Mouse (Mus musculus): ENCODE measurements around the gene Nell2. TPM values are rescaled to one million over a fixed set of nuclear protein-coding genes. Genes with fewer than 3 reads are reported as not detected.

The Nell2 gene
- polyA plus RNA-seq (2015; fragmentation: Nextera tagmentation; extraction: Ambion mirVana) = 0.07 and 0.18 TPM in 2 replicates

DNA sequence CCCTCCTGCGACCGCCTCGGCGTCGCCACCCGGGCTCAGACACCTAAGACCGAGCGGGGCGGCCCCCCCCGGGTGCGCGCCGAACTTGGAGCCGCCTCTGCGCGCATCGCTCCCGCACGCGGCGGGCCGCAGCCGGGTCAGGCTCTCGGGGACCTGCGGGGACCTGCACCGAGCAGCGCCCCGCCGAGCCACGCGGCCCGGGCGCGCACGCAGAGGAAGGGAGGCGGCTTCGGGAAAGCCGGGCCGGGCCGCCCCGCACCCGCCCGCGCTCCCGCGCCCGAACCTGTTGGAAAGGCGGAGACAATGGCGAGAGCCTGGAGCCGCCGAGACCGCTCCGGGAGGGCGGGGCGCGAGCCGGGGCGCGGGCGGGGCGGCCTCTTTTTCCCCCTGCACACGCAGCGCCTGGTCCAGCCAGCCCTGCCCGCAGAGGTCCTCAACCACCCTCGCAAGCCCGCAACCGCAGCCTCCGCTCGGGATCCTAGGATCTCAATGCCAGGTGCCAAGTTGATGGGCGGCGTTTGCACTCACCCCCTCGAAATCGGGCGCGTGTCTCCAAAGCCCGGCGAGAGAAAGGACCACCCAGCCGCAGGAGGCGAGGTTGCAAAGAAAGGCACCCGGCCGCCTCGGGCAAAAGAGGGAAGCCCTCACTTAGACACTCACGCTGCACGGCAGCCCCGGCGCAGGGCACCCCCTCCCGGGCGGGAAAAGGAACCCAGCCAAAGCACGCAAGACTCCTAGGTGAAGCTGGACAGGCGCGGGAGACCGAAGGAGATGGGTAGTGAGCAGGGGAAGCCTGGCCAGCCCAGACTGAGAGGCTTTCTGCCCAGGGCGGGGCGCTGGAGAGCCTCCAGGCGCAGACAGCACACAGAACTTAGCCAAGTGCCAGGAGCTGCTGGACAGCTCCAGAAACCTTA lies at the start of gene Nell2:
Nell2 (minus strand) TSS at position 612 of the 914 bp plus-strand sequence.
- Histone ChIP-seq H3K27ac (ENCODE audit: low read depth) (no peak within 1 kb of the TSS), H3K36me3 (replicated peaks; ENCODE audit: insufficient read depth, low read length) (no peaks in the 10 kb centered on the region), H3K4me1 (ENCODE audit: insufficient read depth) (no peaks in the 10 kb centered on the region), H3K9ac (replicated peaks) (no peak within 1 kb of the TSS), H3K9me3 (ENCODE audit: low read length) (no peaks in the 10 kb centered on the region), H3K4me2 (ENCODE audit: low read depth, low read length) (peak within 1 kb of the TSS; percentile 50), H3K27me3 (ENCODE audit: insufficient read depth, low read length) (peaks cover 27% of the 10 kb centered on the region), H3K4me3 (ENCODE audit: low read depth, low read length) (peak within 1 kb of the TSS; percentile 21)
- TF ChIP-seq CTCF (IDR thresholded peaks at IDR 0.05; ENCODE audit: low read depth) (no peak), EP300 (IDR thresholded peaks at IDR 0.05; ENCODE audit: low read depth) (no peak)
- WGBS (ENCODE audit: insufficient replicate concordance) = under 1% methylated on average over 74 of the region's 95 CpGs
- ATAC-seq (no peak), DNase-seq (no peak)

DNA sequence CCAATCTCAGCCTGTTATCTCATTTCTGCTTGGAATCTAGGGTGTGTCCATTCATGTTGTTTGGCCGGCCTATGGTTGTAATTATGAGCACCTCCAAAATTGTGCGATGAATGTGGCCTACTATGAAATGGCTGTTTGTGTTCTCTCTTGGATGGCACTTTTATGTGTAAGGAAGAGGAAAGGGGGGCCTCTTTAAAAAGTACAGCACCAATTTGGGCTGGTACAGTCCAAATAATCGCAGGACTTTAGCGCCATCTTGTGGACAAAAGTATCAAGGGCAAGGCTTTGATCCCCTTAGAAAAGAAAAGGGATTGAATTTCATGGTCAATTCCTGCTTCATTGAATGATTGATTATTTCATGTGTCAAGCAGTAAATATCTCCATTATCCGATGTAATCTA lies 46.3 kb upstream of the Nell2 start:
- peak; percentile 31 for DNase-seq
- Histone ChIP-seq H3K4me2 (ENCODE audit: low read depth, low read length) (no peak overlapping the region), H3K9ac (replicated peaks) (no peak overlapping the region)

GRCm38 (mm10) chr15:95569606-95570005 lies 41.2 kb upstream of the Nell2 start:
- Histone ChIP-seq H3K4me3 (ENCODE audit: low read depth, low read length) (no peak overlapping the region), H3K27ac (ENCODE audit: low read depth) (no peak overlapping the region), H3K4me2 (ENCODE audit: low read depth, low read length) (no peak overlapping the region), H3K27me3 (ENCODE audit: insufficient read depth, low read length) (no peaks in the 10 kb centered on the region), H3K4me1 (ENCODE audit: insufficient read depth) (no peaks in the 10 kb centered on the region), H3K36me3 (replicated peaks; ENCODE audit: insufficient read depth, low read length) (no peaks in the 10 kb centered on the region), H3K9me3 (ENCODE audit: low read length) (no peaks in the 10 kb centered on the region), H3K9ac (replicated peaks) (no peak overlapping the region)
- DNase-seq (no peak), ATAC-seq (no peak)
- TF ChIP-seq CTCF (IDR thresholded peaks at IDR 0.05; ENCODE audit: low read depth) (no peak), EP300 (IDR thresholded peaks at IDR 0.05; ENCODE audit: low read depth) (no peak)
- WGBS (ENCODE audit: insufficient replicate concordance) = 69% methylated on average over 6 of the region's 6 CpGs

More for the DNA sequence above, 46.3 kb upstream of the Nell2 start:
- H3K27me3 ChIP-seq (ENCODE audit: insufficient read depth, low read length) = no peaks in the 10 kb centered on the region
- peak; percentile 79 for TF ChIP-seq CTCF (IDR thresholded peaks at IDR 0.05; ENCODE audit: low read depth)
- no peak for TF ChIP-seq EP300 (IDR thresholded peaks at IDR 0.05; ENCODE audit: low read depth)
- 17% methylated on average over 5 of the region's 5 CpGs for WGBS (ENCODE audit: insufficient replicate concordance)
- no peaks in the 10 kb centered on the region for H3K9me3 ChIP-seq (ENCODE audit: low read length)
- H3K4me3 ChIP-seq (ENCODE audit: low read depth, low read length) = no peak overlapping the region
- H3K4me1 ChIP-seq (ENCODE audit: insufficient read depth) = no peaks in the 10 kb centered on the region
- ATAC-seq = no peak
- H3K36me3 ChIP-seq (replicated peaks; ENCODE audit: insufficient read depth, low read length) = no peaks in the 10 kb centered on the region
- H3K27ac ChIP-seq (ENCODE audit: low read depth) = no peak overlapping the region

GRCm38 (mm10) chr15:95565160-95565559 lies 36.8 kb upstream of the Nell2 start:
- WGBS (ENCODE audit: insufficient replicate concordance) = 88% methylated on average over 2 of the region's 2 CpGs
- no peak overlapping the region for H3K27ac ChIP-seq (ENCODE audit: low read depth)

GRCm38 (mm10) chr15:95561303-95561702 lies 32.9 kb upstream of the Nell2 start:
- Histone ChIP-seq H3K9me3 (ENCODE audit: low read length) (no peaks in the 10 kb centered on the region), H3K36me3 (replicated peaks; ENCODE audit: insufficient read depth, low read length) (no peaks in the 10 kb centered on the region), H3K27me3 (ENCODE audit: insufficient read depth, low read length) (no peaks in the 10 kb centered on the region), H3K27ac (ENCODE audit: low read depth) (no peak overlapping the region), H3K4me3 (ENCODE audit: low read depth, low read length) (no peak overlapping the region), H3K4me2 (ENCODE audit: low read depth, low read length) (no peak overlapping the region), H3K4me1 (ENCODE audit: insufficient read depth) (no peaks in the 10 kb centered on the region), H3K9ac (replicated peaks) (no peak overlapping the region)
- no peak for ATAC-seq
- 79% methylated on average over 5 of the region's 5 CpGs for WGBS (ENCODE audit: insufficient replicate concordance)
- TF ChIP-seq CTCF (IDR thresholded peaks at IDR 0.05; ENCODE audit: low read depth) (no peak), EP300 (IDR thresholded peaks at IDR 0.05; ENCODE audit: low read depth) (no peak)
- no peak for DNase-seq

More at GRCm38 (mm10) chr15:95565160-95565559, 36.8 kb upstream of the Nell2 start:
- no peak overlapping the region for H3K4me3 ChIP-seq (ENCODE audit: low read depth, low read length)
- H3K9ac ChIP-seq (replicated peaks) = no peak overlapping the region
- DNase-seq (no peak), ATAC-seq (no peak)
- no peaks in the 10 kb centered on the region for H3K9me3 ChIP-seq (ENCODE audit: low read length)
- no peaks in the 10 kb centered on the region for H3K36me3 ChIP-seq (replicated peaks; ENCODE audit: insufficient read depth, low read length)
- H3K4me1 ChIP-seq (ENCODE audit: insufficient read depth) = no peaks in the 10 kb centered on the region
- H3K4me2 ChIP-seq (ENCODE audit: low read depth, low read length) = no peak overlapping the region
- H3K27me3 ChIP-seq (ENCODE audit: insufficient read depth, low read length) = no peaks in the 10 kb centered on the region
- TF ChIP-seq EP300 (IDR thresholded peaks at IDR 0.05; ENCODE audit: low read depth) (no peak), CTCF (IDR thresholded peaks at IDR 0.05; ENCODE audit: low read depth) (no peak)

DNA sequence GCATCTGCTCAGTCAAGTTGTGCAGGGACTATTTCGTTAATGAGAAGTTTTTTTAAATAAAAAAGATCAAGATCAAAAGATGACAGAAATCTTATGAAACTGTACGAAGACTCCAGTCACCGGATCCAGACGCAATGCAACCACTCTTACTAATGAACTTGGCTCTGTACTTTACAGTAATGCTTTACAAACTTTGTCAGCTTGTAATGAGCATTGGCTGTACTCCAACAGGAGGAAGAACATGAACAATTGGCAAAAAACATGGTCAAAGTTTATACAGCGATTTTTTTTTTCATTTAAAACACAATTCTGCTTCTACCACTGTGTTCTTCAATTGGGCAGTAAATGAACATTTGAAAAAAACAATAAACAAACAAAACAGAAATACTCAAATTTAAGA lies 21.7 kb upstream of the Nell2 start:
- no peaks in the 10 kb centered on the region for H3K4me1 ChIP-seq (ENCODE audit: insufficient read depth)
- TF ChIP-seq EP300 (IDR thresholded peaks at IDR 0.05; ENCODE audit: low read depth) = no peak
- no peak for TF ChIP-seq CTCF (IDR thresholded peaks at IDR 0.05; ENCODE audit: low read depth)
- no peak overlapping the region for H3K27ac ChIP-seq (ENCODE audit: low read depth)
- no peak overlapping the region for H3K4me2 ChIP-seq (ENCODE audit: low read depth, low read length)
- ATAC-seq (no peak), DNase-seq (no peak)
- H3K9me3 ChIP-seq (ENCODE audit: low read length) = no peaks in the 10 kb centered on the region
- H3K9ac ChIP-seq (replicated peaks) = no peak overlapping the region
- no peaks in the 10 kb centered on the region for H3K36me3 ChIP-seq (replicated peaks; ENCODE audit: insufficient read depth, low read length)
- H3K27me3 ChIP-seq (ENCODE audit: insufficient read depth, low read length) = no peaks in the 10 kb centered on the region
- WGBS (ENCODE audit: insufficient replicate concordance) = 70% methylated on average over 5 of the region's 5 CpGs
- H3K4me3 ChIP-seq (ENCODE audit: low read depth, low read length) = no peak overlapping the region

All from liver, postnatal 0 days (tissue).